Mouse (Mus musculus) limb, embryonic 10.5 days (tissue): ENCODE results near the gene Fap. TPM values are rescaled to one million over a fixed set of nuclear protein-coding genes. Genes with fewer than 3 reads are reported as not detected.
A peak's percentile ranks its signal among the peaks of the same experiment; 100 is the strongest.

Source experiments
- DNase-seq: peaks from one replicate; pipeline ENCODE4 v3.0.0-alpha.2; 2017; ENCODE audit warnings: low spot score
- H3K27ac ChIP-seq: fragments of 300-500 bp; sonication (generic); 2 replicates; pipeline ENCODE4 v1.5.1; 2016; ENCODE audit warnings: mild to moderate bottlenecking
- H3K27me3 ChIP-seq: fragments of 300-500 bp; sonication (generic); 2 replicates; pipeline ENCODE4 v1.6.1; 2016; ENCODE audit warnings: low read depth, mild to moderate bottlenecking; ENCODE audit not compliant: poor library complexity, severe bottlenecking
- H3K36me3 ChIP-seq: fragments of 300-500 bp; sonication (generic); 2 replicates; pipeline ENCODE4 v1.6.1; 2016; ENCODE audit warnings: mild to moderate bottlenecking, moderate library complexity
- H3K4me1 ChIP-seq: fragments of 300-500 bp; sonication (generic); 2 replicates; pipeline ENCODE4 v1.6.1; 2016
- H3K4me3 ChIP-seq: fragments of 300-500 bp; sonication (generic); 2 replicates; pipeline ENCODE4 v1.5.1; 2016; ENCODE audit warnings: mild to moderate bottlenecking, moderate library complexity
- H3K9me3 ChIP-seq: fragments of 300-500 bp; sonication (generic); replicated peaks from 2 replicates; pipeline ENCODE4 v1.6.1; 2016; ENCODE audit warnings: mild to moderate bottlenecking
- WGBS: fragments of 180-500 bp; shearing (Covaris S2); methylation state at CpG from one replicate; pipeline ENCODE4 v1.1.7; 2016; 5-methylcytosine and 5-hydroxymethylcytosine counted together
- polyA plus RNA-seq: library from polyadenylated mRNA; unstranded; fragments of >200 nt; fragmentation: Nextera tagmentation; extraction: Ambion mirVana; gene quantifications from 2 replicates; pipeline ENCODE4 v1.2.1, GENCODE M21; 2016

Gene Fap
- 4.5 and 6.4 TPM in 2 replicates for polyA plus RNA-seq

DNA sequence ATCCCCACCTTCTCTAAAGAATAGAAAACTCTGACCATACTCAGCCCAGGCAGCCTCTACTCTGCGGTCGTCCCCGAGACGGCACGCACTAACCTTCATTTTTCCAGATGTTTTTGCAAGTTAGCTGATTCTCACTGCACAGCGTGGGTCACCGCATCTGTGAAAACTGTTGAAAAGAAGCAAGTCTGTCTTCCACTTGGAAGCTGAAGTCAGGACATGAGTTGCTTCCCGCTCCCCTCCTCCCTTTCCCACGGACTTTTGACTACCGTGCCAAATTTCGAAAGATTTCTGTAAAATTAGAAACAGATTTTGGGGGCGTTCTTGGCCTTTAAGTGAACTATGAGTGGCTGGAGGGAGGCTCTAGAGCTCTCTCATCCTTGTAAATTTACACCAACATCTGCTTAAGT lies at the start of gene Fap:
Fap (minus strand) TSS at position 323 of the 407 bp plus-strand sequence.
- Histone ChIP-seq H3K36me3 (no peaks in the 10 kb centered on the region), H3K27me3 (no peaks in the 10 kb centered on the region), H3K4me1 (peaks cover 12% of the 10 kb centered on the region), H3K9me3 (no peaks in the 10 kb centered on the region), H3K27ac (peak within 1 kb of the TSS; percentile 67), H3K4me3 (peak within 1 kb of the TSS; percentile 29)
- DNase-seq = peak; percentile 50
- 49% methylated on average over 12 of the region's 12 CpGs for WGBS

DNA sequence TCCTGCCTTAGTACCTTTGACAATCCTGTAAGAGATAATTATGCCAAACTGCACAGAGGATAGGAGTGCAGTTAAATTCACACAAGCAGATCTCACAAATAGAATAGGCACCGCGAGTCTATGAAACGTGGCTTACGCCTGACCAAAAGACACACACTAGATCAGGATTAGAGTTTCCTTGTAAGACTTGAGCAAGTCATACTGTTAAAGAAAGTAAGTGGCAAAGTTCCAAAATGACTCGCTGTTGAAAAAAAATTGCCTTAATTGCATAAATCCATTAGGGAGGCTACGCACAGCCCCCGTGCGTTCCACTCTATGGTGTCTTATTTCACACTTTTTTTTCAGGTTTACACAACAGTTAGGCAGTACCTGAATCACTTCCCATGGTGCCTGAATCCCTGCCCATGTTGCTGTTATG lies 49.2 kb upstream of the Fap start:
- Histone ChIP-seq H3K4me3 (no peak overlapping the region), H3K4me1 (no peaks in the 10 kb centered on the region), H3K27me3 (no peaks in the 10 kb centered on the region), H3K36me3 (no peaks in the 10 kb centered on the region), H3K27ac (no peak overlapping the region), H3K9me3 (no peaks in the 10 kb centered on the region)
- WGBS = 87% methylated on average over 8 of the region's 8 CpGs
- no peak for DNase-seq

DNA sequence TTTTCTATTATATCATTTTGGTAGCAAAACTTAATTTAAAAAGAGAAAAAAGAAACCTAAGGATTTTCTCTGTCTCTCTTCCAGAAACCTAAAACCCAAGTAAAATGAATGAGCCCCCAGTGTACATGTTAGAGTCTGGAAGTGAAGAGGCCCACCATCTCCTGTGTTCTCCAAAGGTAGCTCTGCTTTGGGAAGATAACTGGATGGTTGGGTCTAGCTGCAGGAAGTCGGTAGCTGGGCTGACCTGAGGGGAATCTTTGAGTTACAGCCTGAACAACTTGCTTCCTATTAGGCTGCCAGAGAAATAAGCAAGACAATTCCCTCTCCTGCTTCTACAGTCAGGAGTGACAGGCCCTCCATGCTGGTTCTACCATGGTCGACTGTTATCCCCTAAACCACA lies 45.8 kb upstream of the Fap start:
- no peaks in the 10 kb centered on the region for H3K27me3 ChIP-seq
- WGBS = 59% methylated on average over 2 of the region's 2 CpGs
- no peaks in the 10 kb centered on the region for H3K36me3 ChIP-seq
- no peaks in the 10 kb centered on the region for H3K4me1 ChIP-seq
- H3K27ac ChIP-seq = no peak overlapping the region
- no peak overlapping the region for H3K4me3 ChIP-seq
- no peak for DNase-seq
- no peaks in the 10 kb centered on the region for H3K9me3 ChIP-seq

GRCm38 (mm10) chr2:62618934-62619341 lies 45.1 kb upstream of the Fap start:
- Histone ChIP-seq H3K36me3 (no peaks in the 10 kb centered on the region), H3K27me3 (no peaks in the 10 kb centered on the region), H3K4me3 (no peak overlapping the region), H3K4me1 (no peaks in the 10 kb centered on the region), H3K27ac (no peak overlapping the region), H3K9me3 (no peaks in the 10 kb centered on the region)
- 86% methylated on average over 7 of the region's 7 CpGs for WGBS
- no peak for DNase-seq

DNA sequence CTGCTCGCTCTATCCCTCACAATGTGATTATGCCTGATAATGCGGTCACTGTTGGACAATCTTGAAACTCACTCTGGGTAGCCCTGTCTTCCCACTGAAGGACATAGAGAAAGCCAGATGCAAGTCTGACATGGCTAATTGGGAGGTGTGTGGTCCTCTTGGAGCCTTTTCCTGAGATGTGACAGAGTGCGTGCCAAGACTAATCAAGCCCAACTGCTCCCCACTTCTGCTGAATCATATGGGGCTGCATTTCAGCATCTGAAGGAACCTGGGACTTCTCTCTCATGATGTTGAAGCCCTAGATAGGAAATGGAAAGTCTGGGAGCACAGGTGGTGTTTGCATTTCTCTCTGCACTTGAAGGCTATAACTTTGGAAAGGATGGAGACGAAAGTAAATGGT lies 39.3 kb upstream of the Fap start:
- WGBS = over 99% methylated on average over 4 of the region's 4 CpGs

DNA sequence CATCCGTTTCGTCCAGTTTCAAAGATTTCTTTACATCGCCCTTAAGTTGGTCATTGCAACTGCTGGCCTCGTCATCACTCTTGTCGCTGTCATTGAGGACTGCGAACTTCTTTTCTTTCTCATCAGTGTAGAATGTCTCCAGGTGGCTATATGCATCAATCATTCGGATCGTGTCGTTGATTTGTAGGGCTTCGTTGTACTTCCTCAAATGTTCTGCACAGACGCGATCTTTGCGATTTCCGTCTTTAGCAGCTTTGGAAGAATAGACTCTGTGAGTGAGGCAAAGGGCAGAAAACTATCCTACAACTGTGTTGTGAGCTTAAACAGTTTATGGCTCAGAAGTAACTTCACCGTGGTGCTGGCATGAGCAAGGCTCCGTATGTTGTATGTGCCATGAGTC lies 32.3 kb upstream of the Fap start:
- H3K36me3 ChIP-seq = no peaks in the 10 kb centered on the region
- H3K9me3 ChIP-seq = no peaks in the 10 kb centered on the region
- WGBS = 89% methylated on average over 16 of the region's 16 CpGs
- H3K27ac ChIP-seq = no peak overlapping the region
- H3K4me3 ChIP-seq = no peak overlapping the region
- no peaks in the 10 kb centered on the region for H3K27me3 ChIP-seq
- H3K4me1 ChIP-seq = no peaks in the 10 kb centered on the region
- DNase-seq = no peak

More for the DNA sequence above, 39.3 kb upstream of the Fap start:
- no peak for DNase-seq
- Histone ChIP-seq H3K36me3 (no peaks in the 10 kb centered on the region), H3K27ac (no peak overlapping the region), H3K9me3 (no peaks in the 10 kb centered on the region), H3K27me3 (no peaks in the 10 kb centered on the region), H3K4me3 (no peak overlapping the region), H3K4me1 (no peaks in the 10 kb centered on the region)

DNA sequence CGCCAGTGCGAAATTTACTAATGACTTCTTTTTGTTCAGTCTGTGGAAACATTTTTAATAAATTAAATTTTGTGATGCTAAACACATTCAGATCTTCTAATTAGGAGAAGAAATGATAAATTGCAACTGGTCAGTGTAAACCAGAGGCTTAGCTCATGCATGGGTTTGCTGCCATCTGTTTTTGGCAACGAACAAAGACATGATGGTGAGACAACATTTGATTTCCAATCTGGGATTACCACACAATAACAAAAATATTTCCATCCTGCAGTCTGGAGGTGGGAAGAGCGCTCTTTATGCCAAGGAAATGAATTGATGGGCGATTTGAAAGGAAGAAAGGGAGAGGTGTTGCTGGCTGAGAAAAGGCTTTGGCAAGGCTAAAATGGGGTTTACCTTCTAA lies 29.7 kb upstream of the Fap start:
- no peak for DNase-seq
- H3K27ac ChIP-seq = no peak overlapping the region
- WGBS = 87% methylated on average over 5 of the region's 5 CpGs

GRCm38 (mm10) chr2:62596586-62596985 lies 22.7 kb upstream of the Fap start:
- Histone ChIP-seq H3K4me1 (no peaks in the 10 kb centered on the region), H3K36me3 (no peaks in the 10 kb centered on the region), H3K4me3 (no peak overlapping the region), H3K9me3 (no peaks in the 10 kb centered on the region), H3K27ac (no peak overlapping the region), H3K27me3 (no peaks in the 10 kb centered on the region)
- no peak for DNase-seq
- WGBS = 88% methylated on average over 5 of the region's 5 CpGs

More for the DNA sequence above, 29.7 kb upstream of the Fap start:
- Histone ChIP-seq H3K27me3 (no peaks in the 10 kb centered on the region), H3K4me1 (no peaks in the 10 kb centered on the region), H3K4me3 (no peak overlapping the region), H3K36me3 (no peaks in the 10 kb centered on the region), H3K9me3 (no peaks in the 10 kb centered on the region)

DNA sequence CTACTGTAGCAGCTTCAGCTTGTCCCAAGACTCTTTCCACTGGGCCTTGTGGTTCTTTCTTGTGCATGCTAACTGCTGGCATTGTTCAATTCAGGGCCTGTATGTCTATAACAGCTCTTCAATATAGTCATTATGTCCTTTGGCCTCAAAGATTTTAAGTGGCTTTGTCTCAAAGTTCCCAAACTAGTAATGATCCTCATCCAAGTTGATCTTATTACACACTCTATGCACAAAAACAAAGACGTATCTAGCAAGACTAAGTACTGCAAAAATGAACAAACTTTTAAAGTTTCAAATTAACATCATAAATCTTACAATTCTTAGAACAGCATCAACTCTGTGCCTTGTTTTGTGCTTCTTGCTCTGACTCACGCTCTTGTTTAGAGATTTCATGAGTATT lies 20.6 kb upstream of the Fap start:
- Histone ChIP-seq H3K27me3 (no peaks in the 10 kb centered on the region), H3K4me3 (no peak overlapping the region), H3K4me1 (no peaks in the 10 kb centered on the region; the same call in 1 of the 2 replicates), H3K36me3 (no peaks in the 10 kb centered on the region), H3K27ac (no peak overlapping the region), H3K9me3 (no peaks in the 10 kb centered on the region)
- no peak for DNase-seq
- 88% methylated on average over 2 of the region's 2 CpGs for WGBS

DNA sequence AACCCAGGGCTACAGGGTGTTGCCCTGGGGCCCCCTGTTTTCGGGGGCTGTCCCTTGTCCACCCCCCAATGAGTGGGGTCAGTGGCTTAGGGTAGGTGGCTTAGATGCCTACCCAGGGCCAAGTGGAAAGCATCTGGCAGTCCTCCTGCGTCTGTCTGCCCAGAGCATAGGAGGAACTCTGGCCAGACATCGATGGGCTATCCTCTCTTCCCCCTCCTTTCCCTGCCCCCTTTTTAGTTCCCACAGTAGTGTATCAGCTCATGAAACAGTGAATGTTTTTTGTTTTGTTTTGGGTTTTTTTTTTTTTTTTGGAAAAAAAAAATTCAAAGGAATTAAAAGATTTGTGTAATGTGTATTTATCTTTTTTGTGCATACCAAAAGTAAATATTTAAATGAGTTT lies 17.7 kb upstream of the Fap start:
- 89% methylated on average over 3 of the region's 3 CpGs for WGBS
- H3K4me3 ChIP-seq = no peak overlapping the region
- H3K27ac ChIP-seq = no peak overlapping the region
- no peaks in the 10 kb centered on the region for H3K36me3 ChIP-seq
- DNase-seq = no peak
- no peaks in the 10 kb centered on the region; the same call in 1 of the 2 replicates for H3K4me1 ChIP-seq
- H3K27me3 ChIP-seq = no peaks in the 10 kb centered on the region
- no peaks in the 10 kb centered on the region for H3K9me3 ChIP-seq

- no peaks in the 10 kb centered on the region; the same call in 1 of the 2 replicates for H3K4me1 ChIP-seq
- no peak overlapping the region for H3K27ac ChIP-seq
- H3K4me3 ChIP-seq = no peak overlapping the region
- H3K36me3 ChIP-seq = no peaks in the 10 kb centered on the region
- no peak for DNase-seq
- H3K9me3 ChIP-seq = no peaks in the 10 kb centered on the region
- H3K27me3 ChIP-seq = no peaks in the 10 kb centered on the region
- WGBS = 44% methylated on average over 4 of the region's 4 CpGs
These were observed 15.5 kb upstream of the Fap start for GRCm38 (mm10) chr2:62589333-62589732.

DNA sequence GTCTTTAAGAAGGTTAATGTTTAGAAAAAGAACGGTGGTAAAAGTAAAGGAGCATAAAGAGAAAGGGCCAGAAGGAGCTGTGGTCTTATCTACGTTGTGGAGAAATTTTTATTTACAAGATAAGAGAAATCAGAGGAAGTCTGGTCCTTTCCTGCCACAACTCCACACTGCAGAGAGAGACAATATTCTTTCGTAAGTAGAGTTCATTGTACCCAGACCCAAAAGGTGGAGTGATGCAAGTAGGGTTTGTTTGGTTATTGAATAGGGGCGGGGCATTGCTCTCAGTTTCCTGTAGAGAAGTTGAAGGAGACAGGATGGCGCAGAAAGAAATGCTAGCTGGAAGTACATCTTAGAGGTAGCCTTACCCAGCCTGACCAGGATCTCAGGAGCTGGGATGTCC lies 11.9 kb upstream of the Fap start:
- H3K36me3 ChIP-seq = no peaks in the 10 kb centered on the region
- no peaks in the 10 kb centered on the region; the same call in 1 of the 2 replicates for H3K4me1 ChIP-seq
- H3K27me3 ChIP-seq = no peaks in the 10 kb centered on the region
- no peak overlapping the region for H3K4me3 ChIP-seq
- H3K9me3 ChIP-seq = no peaks in the 10 kb centered on the region
- DNase-seq = no peak
- 94% methylated on average over 5 of the region's 5 CpGs for WGBS
- no peak overlapping the region for H3K27ac ChIP-seq

- 86% methylated on average over 3 of the region's 3 CpGs for WGBS
- DNase-seq = no peak
These were observed 1.1 kb upstream of the Fap start for GRCm38 (mm10) chr2:62574962-62575361.

GRCm38 (mm10) chr2:62574250-62574649 lies 375 bp upstream of the Fap start:
- no peaks in the 10 kb centered on the region for H3K27me3 ChIP-seq
- no peaks in the 10 kb centered on the region for H3K36me3 ChIP-seq
- peaks cover 12% of the 10 kb centered on the region for H3K4me1 ChIP-seq
- no peak overlapping the region for H3K4me3 ChIP-seq
- 0 out of 2 replicates have a peak overlapping the region, but pooled peaks have one; percentile 11 for H3K27ac ChIP-seq
- no peaks in the 10 kb centered on the region for H3K9me3 ChIP-seq
- WGBS = 79% methylated on average over 7 of the region's 7 CpGs
- peak; percentile 32 for DNase-seq

More at GRCm38 (mm10) chr2:62574962-62575361, 1.1 kb upstream of the Fap start:
- Histone ChIP-seq H3K9me3 (no peaks in the 10 kb centered on the region), H3K27me3 (no peaks in the 10 kb centered on the region), H3K4me3 (no peak overlapping the region), H3K36me3 (no peaks in the 10 kb centered on the region), H3K4me1 (peaks cover 12% of the 10 kb centered on the region), H3K27ac (no peak overlapping the region)
